Comparison of ENCODE assay signal across 12 mouse cellular contexts in the genomic region with DNA sequence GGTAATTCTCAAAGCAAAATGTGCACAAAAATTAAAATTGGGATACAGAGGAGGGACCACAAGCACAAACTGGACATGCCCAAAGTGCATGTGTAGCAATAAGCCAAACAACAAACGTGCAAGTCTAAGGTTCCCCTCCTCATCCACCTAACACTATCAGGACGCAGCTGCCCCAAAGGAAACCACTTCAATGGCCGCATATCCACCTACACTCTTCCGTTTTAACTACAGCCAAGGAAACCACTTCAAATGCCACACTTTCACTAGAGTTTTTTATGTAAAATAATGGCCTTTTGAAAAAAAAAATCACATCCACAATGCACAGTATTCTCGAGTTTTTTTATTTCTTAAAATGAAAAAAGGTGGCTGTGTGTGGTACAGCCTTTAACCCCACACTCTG. TPM values are rescaled to one million over a fixed set of nuclear protein-coding genes. Genes with fewer than 3 reads are reported as not detected.
DNase-seq lines count a peak whose midpoint lies in the region; ATAC-seq lines count a peak whose summit lies in the region.
"Had no signal": no experiment of that assay in that cellular context is flagged by ENCODE, and none has a peak within 500 bp of the region (broad histone marks: within the 10 kb centered on the region; RNA-seq: fewer than 3 reads in every experiment).

No protein-coding gene starts in this region.

- H3K4me1 ChIP-seq in hindbrain, embryonic 15.5 days (replicated peaks) = peaks cover 39% of the 10 kb centered on the region
- H3K4me1 ChIP-seq in hindbrain, embryonic 12.5 days = peaks cover 34% of the 10 kb centered on the region
- peaks cover 48% of the 10 kb centered on the region for H3K4me1 ChIP-seq in midbrain, embryonic 15.5 days
- peaks cover 57% of the 10 kb centered on the region for H3K4me1 ChIP-seq in midbrain, embryonic 13.5 days (replicated peaks)
- H3K4me1 ChIP-seq in neural tube, embryonic 15.5 days = peaks cover 43% of the 10 kb centered on the region

- no peak overlapping the region for H3K4me3 ChIP-seq in hindbrain, embryonic 15.5 days
- H3K4me3 ChIP-seq in hindbrain, embryonic 12.5 days = no peak overlapping the region
- H3K4me3 ChIP-seq in midbrain, embryonic 15.5 days = no peak overlapping the region
- H3K4me3 ChIP-seq in midbrain, embryonic 13.5 days (replicated peaks) = no peak overlapping the region
- no peak overlapping the region for H3K4me3 ChIP-seq in neural tube, embryonic 15.5 days (replicated peaks)
- H3K4me3 ChIP-seq: stomach, embryonic 15.5 days had no signal

- H3K27ac ChIP-seq in hindbrain, embryonic 15.5 days (replicated peaks) = peak overlapping the region; percentile 54; the same call in 1 of the 2 replicates
- no peak overlapping the region for H3K27ac ChIP-seq in hindbrain, embryonic 12.5 days
- H3K27ac ChIP-seq in midbrain, embryonic 15.5 days = peak overlapping the region; percentile 56; the same call in 1 of the 2 replicates
- no peak overlapping the region for H3K27ac ChIP-seq in midbrain, embryonic 13.5 days
- H3K27ac ChIP-seq in neural tube, embryonic 15.5 days (replicated peaks) = peak overlapping the region; percentile 46; the same call in 1 of the 2 replicates
- H3K27ac ChIP-seq: liver, embryonic 14.5 days; stomach, embryonic 15.5 days had no signal

- H3K9ac ChIP-seq in hindbrain, embryonic 15.5 days = no peak overlapping the region
- H3K9ac ChIP-seq in hindbrain, embryonic 12.5 days = no peak overlapping the region
- no peak overlapping the region for H3K9ac ChIP-seq in midbrain, embryonic 15.5 days
- no peak overlapping the region for H3K9ac ChIP-seq in midbrain, embryonic 13.5 days (replicated peaks)
- no peak overlapping the region for H3K9ac ChIP-seq in neural tube, embryonic 15.5 days (replicated peaks)
- H3K9ac ChIP-seq: liver, embryonic 14.5 days; stomach, embryonic 15.5 days had no signal

- H3K4me2 ChIP-seq in hindbrain, embryonic 15.5 days = no peak overlapping the region
- H3K4me2 ChIP-seq in hindbrain, embryonic 12.5 days (replicated peaks) = no peak overlapping the region
- no peak overlapping the region for H3K4me2 ChIP-seq in midbrain, embryonic 15.5 days
- H3K4me2 ChIP-seq in midbrain, embryonic 13.5 days (replicated peaks) = no peak overlapping the region
- H3K4me2 ChIP-seq in neural tube, embryonic 15.5 days = no peak overlapping the region
- H3K4me2 ChIP-seq: stomach, embryonic 15.5 days had no signal

- H3K36me3 ChIP-seq in hindbrain, embryonic 15.5 days = no peaks in the 10 kb centered on the region
- H3K36me3 ChIP-seq in hindbrain, embryonic 12.5 days = no peaks in the 10 kb centered on the region; the same call in 1 of the 2 replicates
- no peaks in the 10 kb centered on the region for H3K36me3 ChIP-seq in midbrain, embryonic 15.5 days (replicated peaks)
- no peaks in the 10 kb centered on the region for H3K36me3 ChIP-seq in midbrain, embryonic 13.5 days
- 0 out of 2 replicates have a peak, but pooled peaks cover 3% of the 10 kb centered on the region for H3K36me3 ChIP-seq in neural tube, embryonic 15.5 days
- H3K36me3 ChIP-seq: stomach, embryonic 15.5 days had no signal

- WGBS in hindbrain, embryonic 15.5 days = 84% methylated on average over 5 of the region's 5 CpGs
- WGBS in hindbrain, embryonic 12.5 days = 91% methylated on average over 5 of the region's 5 CpGs
- 81% methylated on average over 5 of the region's 5 CpGs for WGBS in midbrain, embryonic 15.5 days
- WGBS in midbrain, embryonic 13.5 days = 86% methylated on average over 5 of the region's 5 CpGs
- WGBS in neural tube, embryonic 15.5 days = 85% methylated on average over 5 of the region's 5 CpGs

- no peaks in the 10 kb centered on the region for H3K27me3 ChIP-seq in hindbrain, embryonic 15.5 days
- no peaks in the 10 kb centered on the region for H3K27me3 ChIP-seq in hindbrain, embryonic 12.5 days
- H3K27me3 ChIP-seq in midbrain, embryonic 15.5 days (replicated peaks) = no peaks in the 10 kb centered on the region
- no peaks in the 10 kb centered on the region for H3K27me3 ChIP-seq in midbrain, embryonic 13.5 days
- H3K27me3 ChIP-seq in neural tube, embryonic 15.5 days (replicated peaks) = no peaks in the 10 kb centered on the region
- H3K27me3 ChIP-seq: Patski; stomach, embryonic 15.5 days had no signal

- no peaks in the 10 kb centered on the region for H3K9me3 ChIP-seq in hindbrain, embryonic 15.5 days
- H3K9me3 ChIP-seq in hindbrain, embryonic 12.5 days (replicated peaks) = no peaks in the 10 kb centered on the region
- no peaks in the 10 kb centered on the region for H3K9me3 ChIP-seq in midbrain, embryonic 15.5 days
- H3K9me3 ChIP-seq in midbrain, embryonic 13.5 days = no peaks in the 10 kb centered on the region
- no peaks in the 10 kb centered on the region for H3K9me3 ChIP-seq in neural tube, embryonic 15.5 days (replicated peaks)
- H3K9me3 ChIP-seq: stomach, embryonic 15.5 days had no signal

- no peak for DNase-seq in ovary, postnatal 36 days (ENCODE audit: low spot score)
- no peak for DNase-seq in cerebellum, postnatal 10 days
- DNase-seq: kidney, adult 8-10 months had no signal

- ATAC-seq in hindbrain, embryonic 15.5 days (ENCODE audit: low FRiP score, low read depth) = no peak
- no peak for ATAC-seq in hindbrain, embryonic 12.5 days (ENCODE audit: low FRiP score)
- no peak for ATAC-seq in midbrain, embryonic 15.5 days (replicated peaks)
- no peak for ATAC-seq in midbrain, embryonic 13.5 days
- peak; percentile 69 for ATAC-seq in common myeloid progenitor, adult 5-6 weeks (replicated peaks; ENCODE audit: low read depth, poor library complexity, severe bottlenecking)
- ATAC-seq in neural tube, embryonic 15.5 days (ENCODE audit: low FRiP score) = no peak
- ATAC-seq: Patski had no signal

RNA-seq across cellular contexts. Expression of a gene that starts 10.8 kb away (rescaled TPM):
- 34.9 and 37.2 TPM in 2 replicates for polyA plus RNA-seq in hindbrain, embryonic 15.5 days (2015; fragmentation: Nextera tagmentation; extraction: Ambion mirVana)
- polyA plus RNA-seq in hindbrain, embryonic 12.5 days (2016; fragmentation: Nextera tagmentation; extraction: Ambion mirVana) = 63.6 and 67.9 TPM in 2 replicates
- 48.6 and 52.4 TPM in 2 replicates for polyA plus RNA-seq in midbrain, embryonic 15.5 days (2015; fragmentation: Nextera tagmentation; extraction: Ambion mirVana)
- polyA plus RNA-seq in midbrain, embryonic 13.5 days (2015; fragmentation: Nextera tagmentation; extraction: Ambion mirVana) = 48.5 and 57.4 TPM in 2 replicates
- total RNA-seq in common myeloid progenitor, adult 5-6 weeks (2017) = 184 and 190 TPM in 2 replicates
- polyA plus RNA-seq in neural tube, embryonic 15.5 days (2015; fragmentation: Nextera tagmentation; extraction: Ambion mirVana) = 31.2 and 39.3 TPM in 2 replicates

Comparison
In these comparisons a context has a peak if more than half of its experiments do, and no peak if none do; other contexts are left out.
1. H3K27ac ChIP-seq: peak in hindbrain, embryonic 15.5 days (single experiment), midbrain, embryonic 15.5 days (single experiment) and neural tube, embryonic 15.5 days (single experiment); none in hindbrain, embryonic 12.5 days (single experiment) and midbrain, embryonic 13.5 days (single experiment).